Mouse (Mus musculus) stomach, embryonic 16.5 days (tissue): Measurements from ENCODE around the gene Smim7. TPM values are rescaled to one million over a fixed set of nuclear protein-coding genes. Genes with fewer than 3 reads are reported as not detected.

Experiments used
- ATAC-seq: fragments of 200-750 bp; cut with Nextera tagmentation; 2 replicates; pipeline ENCODE4 v1.8.0; 2017; ENCODE audit warnings: moderate number of reproducible peaks, moderate TSS enrichment; ENCODE audit not compliant: insufficient read depth, low FRiP score
- H3K27ac ChIP-seq: fragments of 300-500 bp; sonication (generic); 2 replicates; pipeline ENCODE4 v1.5.1; 2014; ENCODE audit warnings: low read length
- H3K27me3 ChIP-seq: fragments of 300-500 bp; sonication (generic); 2 replicates; pipeline ENCODE4 v1.6.1; 2014; ENCODE audit warnings: low read length, control low read depth, mixed read lengths; ENCODE audit not compliant: control insufficient read depth, insufficient read depth
- H3K36me3 ChIP-seq: fragments of 300-500 bp; sonication (generic); 2 replicates; pipeline ENCODE4 v1.6.1; 2014; ENCODE audit warnings: low read length; ENCODE audit not compliant: control insufficient read depth, insufficient read depth
- H3K4me1 ChIP-seq: fragments of 300-500 bp; sonication (generic); 2 replicates; pipeline ENCODE4 v1.6.1; 2014; ENCODE audit warnings: low read length, control low read depth, mixed read lengths; ENCODE audit not compliant: control insufficient read depth, insufficient read depth
- H3K4me2 ChIP-seq: fragments of 300-500 bp; sonication (generic); 2 replicates; pipeline ENCODE4 v1.6.1; 2014; ENCODE audit warnings: low read depth, low read length, mixed read lengths
- H3K4me3 ChIP-seq: fragments of 300-500 bp; sonication (generic); replicated peaks from 2 replicates; pipeline ENCODE4 v1.5.1; 2014; ENCODE audit warnings: mild to moderate bottlenecking, low read length
- H3K9ac ChIP-seq: fragments of 300-500 bp; sonication (generic); 2 replicates; pipeline ENCODE4 v1.6.1; 2014; ENCODE audit warnings: low read length
- H3K9me3 ChIP-seq: fragments of 300-500 bp; sonication (generic); replicated peaks from 2 replicates; pipeline ENCODE4 v1.6.1; 2016; ENCODE audit warnings: low read length, control low read depth; ENCODE audit not compliant: control insufficient read depth
- WGBS: fragments of 180-500 bp; shearing (Covaris S2); extraction: QIAGEN DNeasy Blood & Tissue Kit; methylation state at CpG from one replicate; pipeline ENCODE4 v1.1.7; 2014; 5-methylcytosine and 5-hydroxymethylcytosine counted together
- polyA plus RNA-seq: library from polyadenylated mRNA; unstranded; fragments of >200 nt; fragmentation: Nextera tagmentation; extraction: Ambion mirVana; gene quantifications from 2 replicates; pipeline ENCODE4 v1.2.1, GENCODE M21; 2015

Gene Smim7
- 120 and 127 TPM in 2 replicates for polyA plus RNA-seq

GRCm38 (mm10) chr8:72570633-72571610 lies at the start of gene Smim7:
Gene Smim7, minus strand, starts transcription at chr8:72571088.
- Histone ChIP-seq H3K36me3 (peaks cover 19% of the 10 kb centered on the region), H3K4me1 (peaks cover 23% of the 10 kb centered on the region), H3K9ac (peak within 1 kb of the TSS; percentile 87), H3K4me3 (peak within 1 kb of the TSS; percentile 76), H3K27me3 (no peaks in the 10 kb centered on the region), H3K4me2 (peak within 1 kb of the TSS; percentile 96), H3K27ac (peak within 1 kb of the TSS; percentile 99), H3K9me3 (no peaks in the 10 kb centered on the region)
- peak; percentile 97 for ATAC-seq
- under 1% methylated on average over 52 of the region's 52 CpGs for WGBS

- no peak for ATAC-seq
- 56% methylated on average over 2 of the region's 2 CpGs for WGBS
- Histone ChIP-seq H3K27me3 (no peaks in the 10 kb centered on the region), H3K9me3 (no peaks in the 10 kb centered on the region), H3K4me2 (no peak overlapping the region), H3K9ac (no peak overlapping the region), H3K4me3 (no peak overlapping the region), H3K36me3 (no peaks in the 10 kb centered on the region), H3K4me1 (0 out of 2 replicates have a peak, but pooled peaks cover 3% of the 10 kb centered on the region), H3K27ac (no peak overlapping the region)
Observed at GRCm38 (mm10) chr8:72590198-72590597, 19.3 kb upstream of the Smim7 start.

- H3K9me3 ChIP-seq: no peaks in the 10 kb centered on the region
- no peak for ATAC-seq
- no peaks in the 10 kb centered on the region for H3K36me3 ChIP-seq
- H3K27ac ChIP-seq: no peak overlapping the region
- 0 out of 2 replicates have a peak, but pooled peaks cover 3% of the 10 kb centered on the region for H3K4me1 ChIP-seq
- H3K9ac ChIP-seq: no peak overlapping the region
- no peaks in the 10 kb centered on the region for H3K27me3 ChIP-seq
- WGBS: 70% methylated on average over 7 of the region's 7 CpGs
- H3K4me2 ChIP-seq: no peak overlapping the region
- no peak overlapping the region for H3K4me3 ChIP-seq
Observed at GRCm38 (mm10) chr8:72589286-72589685, 18.4 kb upstream of the Smim7 start.

- no peak overlapping the region for H3K4me3 ChIP-seq
- no peaks in the 10 kb centered on the region for H3K36me3 ChIP-seq
- WGBS: 84% methylated on average over 10 of the region's 10 CpGs
- no peak overlapping the region for H3K4me2 ChIP-seq
- H3K9me3 ChIP-seq: no peaks in the 10 kb centered on the region
- no peak for ATAC-seq
- 0 out of 2 replicates have a peak, but pooled peaks cover 3% of the 10 kb centered on the region for H3K4me1 ChIP-seq
- no peak overlapping the region for H3K9ac ChIP-seq
- H3K27me3 ChIP-seq: no peaks in the 10 kb centered on the region
- no peak overlapping the region for H3K27ac ChIP-seq
Observed at GRCm38 (mm10) chr8:72588865-72589264, 18.0 kb upstream of the Smim7 start.

- Histone ChIP-seq H3K4me2 (no peak overlapping the region), H3K9me3 (no peaks in the 10 kb centered on the region), H3K27ac (no peak overlapping the region), H3K4me3 (no peak overlapping the region), H3K9ac (no peak overlapping the region), H3K4me1 (0 out of 2 replicates have a peak, but pooled peaks cover 3% of the 10 kb centered on the region), H3K36me3 (no peaks in the 10 kb centered on the region), H3K27me3 (no peaks in the 10 kb centered on the region)
- no peak for ATAC-seq
- 64% methylated on average over 6 of the region's 6 CpGs for WGBS
Observed at GRCm38 (mm10) chr8:72587806-72588205, 16.9 kb upstream of the Smim7 start.

GRCm38 (mm10) chr8:72584390-72584789 lies 13.5 kb upstream of the Smim7 start:
- no peak for ATAC-seq
- Histone ChIP-seq H3K36me3 (no peaks in the 10 kb centered on the region), H3K27ac (no peak overlapping the region), H3K9me3 (no peaks in the 10 kb centered on the region), H3K4me1 (0 out of 2 replicates have a peak, but pooled peaks cover 3% of the 10 kb centered on the region), H3K9ac (no peak overlapping the region), H3K4me3 (no peak overlapping the region), H3K4me2 (no peak overlapping the region), H3K27me3 (no peaks in the 10 kb centered on the region)
- WGBS: 72% methylated on average over 6 of the region's 6 CpGs

- H3K4me2 ChIP-seq: no peak overlapping the region
- H3K4me3 ChIP-seq: no peak overlapping the region
- H3K36me3 ChIP-seq: no peaks in the 10 kb centered on the region
- H3K9ac ChIP-seq: no peak overlapping the region
- 79% methylated on average over 7 of the region's 7 CpGs for whole genome bisulfite sequencing
- ATAC-seq: no peak
- no peak overlapping the region for H3K27ac ChIP-seq
- no peaks in the 10 kb centered on the region for H3K9me3 ChIP-seq
- 0 out of 2 replicates have a peak, but pooled peaks cover 3% of the 10 kb centered on the region for H3K4me1 ChIP-seq
- no peaks in the 10 kb centered on the region for H3K27me3 ChIP-seq
Observed at GRCm38 (mm10) chr8:72583056-72583771, 12.3 kb upstream of the Smim7 start.

- no peak overlapping the region for H3K4me2 ChIP-seq
- no peak for ATAC-seq
- WGBS: 69% methylated on average over 9 of the region's 9 CpGs
- H3K9ac ChIP-seq: no peak overlapping the region
- no peaks in the 10 kb centered on the region for H3K4me1 ChIP-seq
- H3K36me3 ChIP-seq: no peaks in the 10 kb centered on the region
- no peak overlapping the region for H3K27ac ChIP-seq
- H3K9me3 ChIP-seq: no peaks in the 10 kb centered on the region
- H3K27me3 ChIP-seq: no peaks in the 10 kb centered on the region
- H3K4me3 ChIP-seq: no peak overlapping the region
Observed at GRCm38 (mm10) chr8:72579374-72579773, 8.5 kb upstream of the Smim7 start.

- Histone ChIP-seq H3K36me3 (no peaks in the 10 kb centered on the region), H3K4me3 (no peak overlapping the region), H3K9ac (no peak overlapping the region), H3K27ac (no peak overlapping the region), H3K27me3 (no peaks in the 10 kb centered on the region), H3K9me3 (no peaks in the 10 kb centered on the region), H3K4me2 (no peak overlapping the region), H3K4me1 (peaks cover under 1% of the 10 kb centered on the region; the same call in 1 of the 2 replicates)
- no peak for ATAC-seq
- 50% methylated on average over 1 of the region's 1 CpGs for WGBS
Observed at GRCm38 (mm10) chr8:72577941-72578340, 7.1 kb upstream of the Smim7 start.
